Mouse (Mus musculus): Measurements from ENCODE around the gene Mmp25. TPM values are rescaled to one million over a fixed set of nuclear protein-coding genes. Genes with fewer than 3 reads are reported as not detected.

Gene Mmp25
- total and polyA plus RNA-seq, 2 experiments from 2014 or later = 0.66 to 1.0 TPM

GRCm38 (mm10) chr17:23660117-23660875 is 15.2 kb upstream of the Mmp25 start, which contains the start of gene Bicdl2:
TSS of gene Bicdl2 (plus strand) at chr17:23660506.
- H3K9ac ChIP-seq (replicated peaks; ENCODE audit: low read length, poor library complexity, severe bottlenecking) = no peak within 1 kb of the TSS
- TF ChIP-seq CTCF (IDR thresholded peaks at IDR 0.05) = peak; percentile 64
- no peak within 1 kb of the TSS for H3K27ac ChIP-seq (ENCODE audit: low read depth, low read length)
- peaks cover 32% of the 10 kb centered on the region for H3K27me3 ChIP-seq (ENCODE audit: insufficient read depth, low read length)
- 7% methylated on average over 27 of the region's 27 CpGs for WGBS
- H3K4me1 ChIP-seq (ENCODE audit: insufficient read depth, low read length) = no peaks in the 10 kb centered on the region
- no peaks in the 10 kb centered on the region for H3K36me3 ChIP-seq (ENCODE audit: insufficient read depth, low read length)
- no peaks in the 10 kb centered on the region for H3K9me3 ChIP-seq (ENCODE audit: low read length)
- peak within 1 kb of the TSS; percentile 18 for H3K4me2 ChIP-seq (ENCODE audit: low read depth, low read length, poor library complexity, severe bottlenecking)
- DNase-seq (ENCODE audit: low spot score) (no peak), ATAC-seq (ENCODE audit: low FRiP score) (no peak)
- H3K4me3 ChIP-seq (ENCODE audit: low read depth, low read length) = peak within 1 kb of the TSS; percentile 10; the same call in 1 of the 2 replicates

GRCm38 (mm10) chr17:23658450-23658849 is 13.4 kb upstream of the Mmp25 start:
- Histone ChIP-seq H3K36me3 (ENCODE audit: insufficient read depth, low read length) (no peaks in the 10 kb centered on the region), H3K4me2 (ENCODE audit: low read depth, low read length, poor library complexity, severe bottlenecking) (no peak overlapping the region), H3K27ac (ENCODE audit: low read depth, low read length) (no peak overlapping the region), H3K9ac (replicated peaks; ENCODE audit: low read length, poor library complexity, severe bottlenecking) (no peak overlapping the region), H3K4me3 (ENCODE audit: low read depth, low read length) (no peak overlapping the region), H3K9me3 (ENCODE audit: low read length) (no peaks in the 10 kb centered on the region), H3K4me1 (ENCODE audit: insufficient read depth, low read length) (no peaks in the 10 kb centered on the region), H3K27me3 (ENCODE audit: insufficient read depth, low read length) (peaks cover 32% of the 10 kb centered on the region)
- DNase-seq (ENCODE audit: low spot score) (no peak), ATAC-seq (ENCODE audit: low FRiP score) (no peak)
- no peak for TF ChIP-seq CTCF (IDR thresholded peaks at IDR 0.05)
- 87% methylated on average over 3 of the region's 3 CpGs for WGBS

GRCm38 (mm10) chr17:23654410-23654809 is 9.3 kb upstream of the Mmp25 start:
- WGBS = 63% methylated on average over 2 of the region's 2 CpGs
- Histone ChIP-seq H3K9ac (replicated peaks; ENCODE audit: low read length, poor library complexity, severe bottlenecking) (no peak overlapping the region), H3K4me3 (ENCODE audit: low read depth, low read length) (no peak overlapping the region), H3K27ac (ENCODE audit: low read depth, low read length) (no peak overlapping the region), H3K27me3 (ENCODE audit: insufficient read depth, low read length) (peaks cover 2% of the 10 kb centered on the region), H3K4me1 (ENCODE audit: insufficient read depth, low read length) (no peaks in the 10 kb centered on the region), H3K9me3 (ENCODE audit: low read length) (no peaks in the 10 kb centered on the region), H3K4me2 (ENCODE audit: low read depth, low read length, poor library complexity, severe bottlenecking) (no peak overlapping the region), H3K36me3 (ENCODE audit: insufficient read depth, low read length) (no peaks in the 10 kb centered on the region)
- no peak for TF ChIP-seq CTCF (IDR thresholded peaks at IDR 0.05)
- ATAC-seq (ENCODE audit: low FRiP score) (no peak), DNase-seq (ENCODE audit: low spot score) (no peak)

- ATAC-seq (ENCODE audit: low FRiP score) (no peak), DNase-seq (ENCODE audit: low spot score) (no peak)
- Histone ChIP-seq H3K27ac (ENCODE audit: low read depth, low read length) (no peak overlapping the region), H3K4me1 (ENCODE audit: insufficient read depth, low read length) (no peaks in the 10 kb centered on the region), H3K9me3 (ENCODE audit: low read length) (no peaks in the 10 kb centered on the region), H3K4me3 (ENCODE audit: low read depth, low read length) (no peak overlapping the region), H3K27me3 (ENCODE audit: insufficient read depth, low read length) (no peaks in the 10 kb centered on the region; the same call in 1 of the 2 replicates), H3K9ac (replicated peaks; ENCODE audit: low read length, poor library complexity, severe bottlenecking) (no peak overlapping the region), H3K4me2 (ENCODE audit: low read depth, low read length, poor library complexity, severe bottlenecking) (no peak overlapping the region), H3K36me3 (ENCODE audit: insufficient read depth, low read length) (no peaks in the 10 kb centered on the region)
- 66% methylated on average over 6 of the region's 6 CpGs for WGBS
- TF ChIP-seq CTCF (IDR thresholded peaks at IDR 0.05) = no peak
These were observed 8.9 kb upstream of the Mmp25 start for GRCm38 (mm10) chr17:23654001-23654400.

- H3K36me3 ChIP-seq (ENCODE audit: insufficient read depth, low read length) = no peaks in the 10 kb centered on the region
- H3K9me3 ChIP-seq (ENCODE audit: low read length) = no peaks in the 10 kb centered on the region
- DNase-seq (ENCODE audit: low spot score) = no peak
- H3K4me3 ChIP-seq (ENCODE audit: low read depth, low read length) = no peak overlapping the region
- 78% methylated on average over 1 of the region's 2 CpGs for WGBS
- peak; percentile 30 for TF ChIP-seq CTCF (IDR thresholded peaks at IDR 0.05)
- no peak overlapping the region for H3K9ac ChIP-seq (replicated peaks; ENCODE audit: low read length, poor library complexity, severe bottlenecking)
- no peak overlapping the region for H3K27ac ChIP-seq (ENCODE audit: low read depth, low read length)
- no peaks in the 10 kb centered on the region for H3K4me1 ChIP-seq (ENCODE audit: insufficient read depth, low read length)
- H3K27me3 ChIP-seq (ENCODE audit: insufficient read depth, low read length) = no peaks in the 10 kb centered on the region; the same call in 1 of the 2 replicates
- H3K4me2 ChIP-seq (ENCODE audit: low read depth, low read length, poor library complexity, severe bottlenecking) = no peak overlapping the region
- no peak for ATAC-seq (ENCODE audit: low FRiP score)
These were observed 8.2 kb upstream of the Mmp25 start for GRCm38 (mm10) chr17:23653324-23653723.

GRCm38 (mm10) chr17:23651363-23651762 is 6.3 kb upstream of the Mmp25 start:
- DNase-seq (ENCODE audit: low spot score) (no peak), ATAC-seq (ENCODE audit: low FRiP score) (no peak)
- 84% methylated on average over 6 of the region's 6 CpGs for WGBS
- Histone ChIP-seq H3K27me3 (ENCODE audit: insufficient read depth, low read length) (no peaks in the 10 kb centered on the region), H3K36me3 (ENCODE audit: insufficient read depth, low read length) (no peaks in the 10 kb centered on the region), H3K4me2 (ENCODE audit: low read depth, low read length, poor library complexity, severe bottlenecking) (no peak overlapping the region), H3K9me3 (ENCODE audit: low read length) (no peaks in the 10 kb centered on the region), H3K27ac (ENCODE audit: low read depth, low read length) (no peak overlapping the region), H3K4me3 (ENCODE audit: low read depth, low read length) (no peak overlapping the region), H3K9ac (replicated peaks; ENCODE audit: low read length, poor library complexity, severe bottlenecking) (no peak overlapping the region), H3K4me1 (ENCODE audit: insufficient read depth, low read length) (no peaks in the 10 kb centered on the region)
- no peak for TF ChIP-seq CTCF (IDR thresholded peaks at IDR 0.05)
